Mouse (Mus musculus): ENCODE measurements at regions not wholly inside any gene's neighbourhood (a gene's known extent, or its start where the extent isn't known, plus 50 kb on each side); places are given as distances from the start of the nearest gene placed in this dataset.
A peak's percentile ranks its signal among the peaks of the same experiment; 100 is the strongest.

DNA sequence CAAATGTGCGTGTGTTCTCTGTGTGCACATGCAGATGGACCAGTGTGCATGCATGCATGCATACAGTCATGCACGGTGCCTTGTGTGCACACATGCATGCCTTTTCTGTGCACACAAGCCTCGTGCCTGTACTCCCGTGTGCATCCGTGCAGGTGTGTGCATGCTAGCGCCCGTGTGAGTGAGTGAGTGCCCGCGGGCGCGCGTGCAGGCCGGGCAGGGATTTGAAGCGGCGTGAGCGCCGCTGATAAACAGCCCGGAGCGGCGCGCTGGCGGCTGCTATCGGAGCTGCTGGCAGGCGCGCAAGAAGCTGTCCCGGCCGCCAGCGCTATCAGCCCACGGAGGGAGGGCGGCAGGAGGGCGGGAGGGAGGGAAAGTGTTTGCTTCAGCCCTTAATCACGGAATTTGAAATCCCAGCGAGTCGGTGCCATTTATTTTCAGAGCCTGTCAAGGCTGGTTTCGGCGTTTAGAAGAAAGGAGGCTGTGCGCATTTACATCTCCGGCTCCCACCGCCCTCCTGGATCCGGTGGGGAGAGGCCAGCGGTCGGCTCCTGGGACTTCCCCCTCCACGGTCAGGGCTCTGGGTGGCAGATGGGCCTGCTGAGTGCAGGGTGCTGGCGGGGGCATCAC is 82.1 kb downstream of the Cstad start:
- peak; percentile 71 to 84 for DNase-seq (ENCODE audit: low spot score in 2 of 2)

- no peak for DNase-seq (ENCODE audit: low spot score in 2 of 2)
Observed at GRCm38 (mm10) chr2:30676450-30676832, 81.6 kb downstream of the Cstad start.

- no peak for DNase-seq (ENCODE audit: low spot score in 2 of 2)
Observed at GRCm38 (mm10) chr2:30675839-30676238, 81.0 kb downstream of the Cstad start.

DNA sequence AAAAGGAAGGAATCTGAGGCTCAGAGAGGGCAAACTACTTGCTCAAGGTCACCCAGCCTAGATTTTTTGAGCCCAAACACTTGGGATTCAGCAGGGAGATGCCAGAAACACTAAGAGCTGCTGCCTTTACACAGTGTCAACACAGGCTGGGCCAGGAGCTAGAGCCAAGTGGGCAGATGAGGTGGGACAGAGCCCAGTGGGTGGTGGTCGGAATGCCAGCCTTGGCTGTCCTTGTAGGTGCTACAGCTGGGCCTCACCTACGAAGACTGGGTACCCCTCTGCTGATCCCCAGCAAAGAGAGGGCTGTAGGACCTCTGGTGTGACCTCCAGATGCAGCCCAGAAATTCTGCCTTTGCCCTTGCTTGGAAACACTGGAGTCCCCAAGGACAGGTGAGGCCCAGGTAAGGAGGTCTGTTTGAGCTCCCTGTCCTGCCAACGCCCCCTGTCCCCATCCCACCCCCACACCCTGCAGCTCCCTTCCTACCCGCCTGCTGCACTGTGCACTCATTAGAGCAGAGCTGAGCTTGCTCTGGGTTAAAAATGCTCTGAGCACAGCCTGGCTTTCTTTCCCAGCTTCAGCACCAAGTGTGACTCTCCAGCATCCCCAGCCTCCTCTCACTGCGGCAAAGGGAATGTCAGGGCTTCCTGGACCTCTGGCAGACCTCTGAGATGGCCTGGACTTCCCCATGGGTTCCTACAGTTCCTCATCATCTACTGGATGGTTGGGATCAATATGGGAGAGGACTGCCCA is 76.2 kb downstream of the Cstad start:
- DNase-seq (ENCODE audit: low spot score in 2 of 2): no peak

DNA sequence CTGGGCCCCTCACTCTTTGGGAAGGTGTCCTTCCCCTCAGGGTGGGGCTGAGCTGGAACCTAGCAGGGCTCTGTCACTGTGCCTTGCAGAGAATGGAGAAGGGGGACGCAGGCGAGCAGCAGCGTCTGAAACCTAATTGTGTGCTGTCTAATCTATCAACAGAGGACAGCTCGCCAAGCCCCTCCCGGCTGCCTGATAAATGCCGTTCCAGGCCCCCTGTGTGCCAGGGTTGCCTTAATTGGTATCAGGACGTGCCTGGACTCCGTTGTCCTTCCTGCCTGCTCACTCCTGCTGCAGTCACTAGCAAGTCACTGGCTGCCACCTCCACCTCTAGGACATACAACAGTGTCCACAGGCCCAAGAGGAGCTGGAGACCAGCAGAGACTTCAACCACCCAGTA is 72.6 kb downstream of the Cstad start:
- no peak for DNase-seq (ENCODE audit: low spot score in 2 of 2)

DNA sequence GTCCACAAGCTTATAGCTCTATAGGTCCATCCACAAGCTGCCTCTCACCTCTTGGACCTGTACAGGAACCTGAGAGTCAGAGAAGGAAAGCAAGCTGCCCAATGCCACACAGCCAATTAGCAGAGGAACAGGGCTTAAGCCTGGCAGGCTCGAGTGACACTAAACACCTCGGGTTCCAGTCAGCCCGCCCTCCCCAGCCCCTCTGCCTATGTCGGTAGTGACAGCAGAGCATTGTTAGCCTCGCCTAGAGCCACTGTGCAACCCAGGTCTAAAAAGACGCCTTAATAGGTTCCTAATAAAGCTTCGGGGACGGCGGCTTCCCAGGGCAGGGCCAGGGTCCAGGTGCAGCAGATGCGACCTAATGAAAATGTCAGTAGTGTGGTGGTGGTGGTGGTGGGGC is 66.3 kb downstream of the Cstad start:
- DNase-seq (ENCODE audit: low spot score in 2 of 2): no peak

GRCm38 (mm10) chr2:30660613-30660991 is 65.8 kb downstream of the Cstad start:
- DNase-seq (ENCODE audit: low spot score in 2 of 2): no peak

GRCm38 (mm10) chr2:30659836-30660612 is 65.2 kb downstream of the Cstad start:
- DNase-seq (ENCODE audit: low spot score in 2 of 2): no peak

DNA sequence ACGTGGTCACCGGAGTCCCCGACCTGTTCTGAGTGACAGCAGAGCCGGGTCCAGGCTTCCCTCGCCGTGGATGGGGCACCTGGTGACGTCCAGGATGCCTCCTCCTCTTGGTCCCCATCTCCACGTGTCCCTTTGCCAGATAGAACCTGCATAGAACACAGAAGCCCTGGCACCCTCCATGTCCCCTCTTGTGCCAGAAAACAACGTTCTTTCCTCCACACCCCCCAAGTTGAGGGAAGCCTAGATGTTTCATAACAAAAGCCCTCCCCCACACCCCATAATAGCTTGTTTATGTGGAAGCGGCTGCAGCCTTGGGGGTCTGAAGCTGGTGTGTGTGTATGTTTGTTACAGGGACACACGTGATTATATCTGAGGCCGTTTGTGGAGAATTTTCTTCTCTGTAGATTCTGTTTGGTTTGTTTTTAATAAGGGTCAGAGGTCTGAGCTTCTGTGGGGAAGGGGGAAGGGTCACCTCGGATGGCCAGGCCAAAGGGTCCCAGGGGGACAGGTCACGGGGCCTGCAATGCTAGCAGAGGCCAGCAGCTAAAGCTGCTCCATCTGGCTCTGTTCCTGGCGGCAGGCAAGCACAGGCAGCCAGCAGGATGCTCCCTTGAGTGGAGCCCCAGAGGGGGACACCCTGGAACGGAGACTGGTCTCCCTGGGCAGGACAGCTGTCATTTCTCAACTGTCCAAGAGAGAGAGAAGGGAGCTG is 64.2 kb downstream of the Cstad start:
- peak; percentile 61 to 71 for DNase-seq (ENCODE audit: low spot score in 2 of 2)

Measured in frontal cortex, postnatal 36 days (tissue).